Mouse (Mus musculus) testis, adult 2 months (tissue): Measurements from ENCODE around the gene 9430015G10Rik. TPM values are rescaled to one million over a fixed set of nuclear protein-coding genes. Genes with fewer than 3 reads are reported as not detected.

Source experiments
- H3K27ac ChIP-seq: fragments of 200-500 bp; 2 replicates; pipeline ENCODE4 v1.5.1; 2012; ENCODE audit warnings: low read depth, low read length; ENCODE audit not compliant: control insufficient read depth, insufficient read depth
- H3K27me3 ChIP-seq: fragments of 200-500 bp; 2 replicates; pipeline ENCODE4 v1.6.1; 2012; ENCODE audit warnings: mild to moderate bottlenecking, low read length, moderate library complexity; ENCODE audit not compliant: control insufficient read depth, insufficient read depth
- H3K36me3 ChIP-seq: fragments of 200-500 bp; 2 replicates; pipeline ENCODE4 v1.6.1; 2012; ENCODE audit warnings: mild to moderate bottlenecking, low read length; ENCODE audit not compliant: control insufficient read depth, insufficient read depth
- H3K4me1 ChIP-seq: fragments of 200-500 bp; 2 replicates; pipeline ENCODE4 v1.6.1; 2012; ENCODE audit warnings: low read length; ENCODE audit not compliant: control insufficient read depth, insufficient read depth
- H3K4me3 ChIP-seq: fragments of 200-500 bp; 2 replicates; pipeline ENCODE4 v1.5.1; 2012; ENCODE audit warnings: low read depth, mild to moderate bottlenecking, low read length, moderate library complexity, mixed read lengths; ENCODE audit not compliant: control insufficient read depth
- CTCF ChIP-seq: fragments of 200-500 bp; IDR thresholded peaks from 2 replicates; pipeline ENCODE4 v1.5.1; 2012; ENCODE audit warnings: low read depth, mild to moderate bottlenecking, inconsistent platforms, low read length, moderate library complexity; ENCODE audit not compliant: control insufficient read depth, insufficient read depth, insufficient replicate concordance
- POLR2A ChIP-seq: fragments of 200-500 bp; IDR thresholded peaks from 2 replicates; pipeline ENCODE4 v1.6.1; 2012; ENCODE audit warnings: low read depth, mild to moderate bottlenecking, inconsistent platforms, low read length, moderate library complexity; ENCODE audit not compliant: control insufficient read depth
- polyA plus RNA-seq: library from polyadenylated mRNA; depleted of rRNA; stranded (reverse); fragments of >200 nt; gene quantifications from 2 replicates; pipeline ENCODE4 v1.2.3, GENCODE M21; 2012

9430015G10Rik gene
- polyA plus RNA-seq, 1 experiment = 121 TPM

DNA sequence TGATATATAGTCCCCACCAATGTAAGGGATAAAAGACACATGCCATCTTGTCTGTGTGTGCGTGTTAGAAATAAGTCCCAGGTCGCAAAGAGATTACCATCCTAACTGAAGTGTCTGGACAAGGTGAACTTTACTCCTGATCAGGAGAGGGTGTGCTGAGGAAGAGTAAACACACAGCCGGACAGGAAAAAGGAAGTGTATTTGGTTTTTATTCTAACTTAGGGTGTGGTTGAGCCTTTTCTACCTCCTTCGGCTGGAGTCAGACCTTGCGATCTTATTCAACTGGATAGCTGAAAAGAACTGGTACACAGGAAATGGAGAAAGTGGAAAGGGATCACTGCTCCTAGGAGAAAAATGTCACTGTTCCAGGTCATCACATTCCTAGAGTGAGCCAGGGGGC lies 9.3 kb upstream of the 9430015G10Rik start:
- Histone ChIP-seq H3K27me3 (no peaks in the 10 kb centered on the region), H3K4me3 (no peak overlapping the region), H3K4me1 (no peaks in the 10 kb centered on the region), H3K27ac (no peak overlapping the region), H3K36me3 (no peaks in the 10 kb centered on the region)
- TF ChIP-seq CTCF (no peak), POLR2A (no peak)

DNA sequence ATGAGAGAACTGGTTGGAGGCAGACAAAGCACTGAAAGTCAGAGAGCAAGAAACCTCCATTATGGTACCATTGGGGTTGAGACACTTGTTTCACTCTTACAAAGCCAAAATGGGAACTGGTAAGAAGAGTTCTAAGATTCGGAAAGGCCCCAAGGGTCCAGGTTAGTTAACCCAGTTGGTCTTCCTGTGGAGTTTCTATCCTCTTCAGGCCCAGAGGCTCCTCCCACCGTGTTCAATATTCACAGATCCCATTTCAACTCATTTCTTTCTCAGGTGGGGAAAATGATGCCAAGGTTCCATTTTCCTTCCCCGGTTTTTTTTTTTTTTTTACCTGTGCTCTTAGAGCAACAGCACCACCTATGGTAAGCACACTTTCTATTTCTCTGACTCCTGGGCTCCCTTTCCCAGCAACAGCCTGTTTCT lies 8.3 kb upstream of the 9430015G10Rik start:
- no peak overlapping the region for H3K4me3 ChIP-seq
- no peak for TF ChIP-seq POLR2A
- H3K27ac ChIP-seq = no peak overlapping the region
- no peaks in the 10 kb centered on the region for H3K4me1 ChIP-seq
- H3K27me3 ChIP-seq = no peaks in the 10 kb centered on the region
- H3K36me3 ChIP-seq = no peaks in the 10 kb centered on the region

DNA sequence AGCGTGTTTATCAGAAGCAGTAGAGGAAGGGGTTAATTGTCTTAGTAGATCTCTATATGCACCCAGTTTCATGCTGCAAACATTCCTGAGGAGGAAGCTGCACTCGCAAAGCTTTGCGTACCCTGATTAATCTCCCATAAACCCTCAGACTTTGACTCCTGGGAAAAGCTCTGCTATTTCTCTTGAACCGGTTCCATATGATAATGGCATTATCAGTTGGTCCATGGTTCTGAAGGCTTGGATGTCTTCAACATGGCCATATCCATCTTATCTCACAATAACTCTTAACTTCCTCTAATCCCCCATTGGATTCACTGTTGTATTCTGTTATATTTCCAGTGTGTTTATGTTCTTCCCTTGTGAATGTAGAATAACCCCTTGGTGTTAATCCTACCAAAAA lies 6.4 kb upstream of the 9430015G10Rik start:
- H3K36me3 ChIP-seq = no peaks in the 10 kb centered on the region
- no peak overlapping the region for H3K27ac ChIP-seq
- no peaks in the 10 kb centered on the region for H3K4me1 ChIP-seq
- no peak for TF ChIP-seq POLR2A
- TF ChIP-seq CTCF = no peak
- H3K27me3 ChIP-seq = no peaks in the 10 kb centered on the region
- H3K4me3 ChIP-seq = no peak overlapping the region

DNA sequence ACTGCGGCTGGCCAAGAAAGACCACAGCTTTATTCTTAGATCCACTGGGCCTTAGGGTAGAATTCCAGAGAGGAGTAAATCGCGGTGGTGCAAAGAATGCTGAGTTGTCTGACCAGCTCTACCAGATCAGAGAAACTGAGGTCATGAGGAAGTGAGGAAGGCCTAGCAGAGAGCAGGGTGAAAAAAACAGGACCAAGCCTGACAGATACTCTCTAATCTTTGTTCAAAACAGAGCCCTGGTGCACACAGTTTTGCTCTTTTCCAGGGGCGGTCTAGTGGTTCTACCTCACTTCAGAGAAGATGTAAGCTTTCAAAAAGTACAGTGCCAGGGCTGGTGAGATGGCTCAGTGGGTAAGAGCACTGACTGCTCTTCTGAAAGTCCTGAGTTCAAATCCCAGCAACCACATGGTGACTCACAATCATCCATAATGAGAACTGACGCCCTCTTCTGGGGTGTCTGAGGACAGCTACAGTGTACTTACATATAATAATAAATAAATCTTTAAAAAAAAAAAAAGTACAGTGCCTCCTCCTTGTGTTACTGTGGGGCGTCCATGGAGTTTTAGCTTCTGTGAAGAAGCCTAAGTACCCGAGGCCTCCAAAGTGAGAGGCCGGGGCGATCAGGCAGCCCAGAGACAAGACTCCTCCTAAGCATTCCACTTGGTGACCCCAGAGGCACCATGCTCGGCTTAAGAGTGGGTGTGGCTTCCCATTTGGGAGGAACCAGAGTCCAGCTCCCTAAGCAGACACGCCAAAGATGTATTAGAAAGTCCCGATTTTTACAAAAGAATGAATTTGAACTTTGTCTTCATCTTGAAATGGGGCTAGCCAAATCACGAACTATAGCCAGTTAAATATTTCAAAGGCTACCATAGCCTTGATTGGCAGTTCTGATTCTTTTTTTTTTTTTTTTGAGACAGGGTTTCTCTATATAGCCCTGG lies 906 bp upstream of the 9430015G10Rik start:
- TF ChIP-seq POLR2A = no peak
- TF ChIP-seq CTCF = no peak
- peak overlapping the region; percentile 94 for H3K4me3 ChIP-seq
- H3K27me3 ChIP-seq = no peaks in the 10 kb centered on the region
- peak overlapping the region; percentile 76 for H3K27ac ChIP-seq
- no peaks in the 10 kb centered on the region for H3K36me3 ChIP-seq
- H3K4me1 ChIP-seq = peaks cover 2% of the 10 kb centered on the region

DNA sequence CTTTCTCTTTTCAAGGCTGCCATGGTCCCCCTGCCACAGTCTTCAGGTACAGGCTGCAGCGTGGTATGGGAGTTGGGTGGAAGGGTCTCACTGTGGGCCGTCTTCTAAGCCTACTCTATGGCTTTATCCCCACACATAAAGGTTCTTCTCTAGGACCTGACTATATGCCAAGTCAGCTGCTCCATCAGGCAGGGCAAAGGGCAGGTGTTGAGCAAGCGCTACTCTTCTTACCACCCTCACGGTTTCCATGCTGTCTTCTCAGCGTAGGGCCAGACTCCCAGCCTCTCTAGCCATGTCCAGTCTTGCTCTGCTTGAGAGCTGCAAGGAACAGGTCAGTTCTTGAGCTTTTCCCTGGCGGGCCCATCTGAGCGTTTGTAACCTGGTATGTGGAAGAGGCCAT lies 14.3 kb downstream of the 9430015G10Rik start:
- H3K27me3 ChIP-seq = no peaks in the 10 kb centered on the region
- H3K27ac ChIP-seq = no peak overlapping the region
- no peaks in the 10 kb centered on the region; the same call in none of the 2 replicates for H3K36me3 ChIP-seq
- no peak overlapping the region for H3K4me3 ChIP-seq
- no peaks in the 10 kb centered on the region for H3K4me1 ChIP-seq
- no peak for TF ChIP-seq POLR2A
- no peak for TF ChIP-seq CTCF

DNA sequence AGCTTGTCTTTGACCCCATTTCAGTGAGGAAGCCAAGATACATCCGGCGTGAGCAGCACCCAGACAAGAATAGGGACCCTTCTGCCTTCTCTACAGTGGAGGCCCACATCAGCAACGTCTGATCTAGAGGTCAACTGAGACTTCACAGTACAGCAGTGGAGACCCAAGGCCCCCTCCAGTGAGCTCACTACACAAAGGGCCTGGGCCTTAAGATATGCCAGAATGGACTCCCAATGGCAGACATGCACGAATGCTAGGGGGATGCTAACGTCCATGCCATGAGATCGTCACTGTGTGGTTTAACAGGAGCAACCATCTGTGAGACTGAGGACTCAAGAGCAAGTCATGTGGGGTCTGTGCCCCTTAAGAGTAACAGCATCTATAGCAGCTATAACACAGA lies 15.6 kb downstream of the 9430015G10Rik start:
- no peak for TF ChIP-seq CTCF
- no peak for TF ChIP-seq POLR2A
- Histone ChIP-seq H3K4me3 (no peak overlapping the region), H3K27me3 (no peaks in the 10 kb centered on the region), H3K4me1 (no peaks in the 10 kb centered on the region), H3K36me3 (no peaks in the 10 kb centered on the region; the same call in none of the 2 replicates), H3K27ac (no peak overlapping the region)

DNA sequence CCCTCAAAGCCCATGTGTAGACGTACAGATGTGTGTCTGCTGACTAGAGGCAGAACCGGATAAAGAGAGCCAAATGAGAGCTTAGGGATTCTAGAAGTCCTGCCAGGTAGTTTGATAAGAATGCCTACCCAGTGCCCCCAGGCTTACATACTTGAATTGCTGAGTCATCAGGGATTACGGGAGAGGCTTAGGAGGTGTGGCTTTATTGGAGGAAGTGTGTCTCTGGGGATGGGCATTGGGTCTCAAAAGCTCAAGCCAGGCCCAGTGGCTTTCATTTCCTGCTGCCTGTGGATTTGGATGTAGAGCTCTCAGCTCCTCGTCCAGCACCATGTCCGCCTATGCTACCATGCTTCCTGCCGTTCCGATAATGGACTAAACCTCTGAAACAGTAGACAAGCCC lies 17.1 kb downstream of the 9430015G10Rik start:
- H3K36me3 ChIP-seq = no peaks in the 10 kb centered on the region; the same call in 1 of the 2 replicates
- no peak overlapping the region for H3K4me3 ChIP-seq
- no peaks in the 10 kb centered on the region for H3K4me1 ChIP-seq
- TF ChIP-seq POLR2A (no peak), CTCF (no peak)
- no peak overlapping the region for H3K27ac ChIP-seq
- H3K27me3 ChIP-seq = no peaks in the 10 kb centered on the region
